Mouse (Mus musculus): ENCODE data around the gene Ccdc152. TPM values are rescaled to one million over a fixed set of nuclear protein-coding genes. Genes with fewer than 3 reads are reported as not detected.

The Ccdc152 gene
- total RNA-seq (2017) = 1.4 to 10.9 TPM (median 3.4 TPM) in 3 replicates

GRCm38 (mm10) chr15:3303426-3303825 is at the start of gene Ccdc152:
Gene Ccdc152 (minus strand): TSS chr15:3303526.
- ATAC-seq (replicated peaks; ENCODE audit: insufficient number of reproducible peaks, low FRiP score, low TSS enrichment, poor library complexity, severe bottlenecking) = no peak

DNA sequence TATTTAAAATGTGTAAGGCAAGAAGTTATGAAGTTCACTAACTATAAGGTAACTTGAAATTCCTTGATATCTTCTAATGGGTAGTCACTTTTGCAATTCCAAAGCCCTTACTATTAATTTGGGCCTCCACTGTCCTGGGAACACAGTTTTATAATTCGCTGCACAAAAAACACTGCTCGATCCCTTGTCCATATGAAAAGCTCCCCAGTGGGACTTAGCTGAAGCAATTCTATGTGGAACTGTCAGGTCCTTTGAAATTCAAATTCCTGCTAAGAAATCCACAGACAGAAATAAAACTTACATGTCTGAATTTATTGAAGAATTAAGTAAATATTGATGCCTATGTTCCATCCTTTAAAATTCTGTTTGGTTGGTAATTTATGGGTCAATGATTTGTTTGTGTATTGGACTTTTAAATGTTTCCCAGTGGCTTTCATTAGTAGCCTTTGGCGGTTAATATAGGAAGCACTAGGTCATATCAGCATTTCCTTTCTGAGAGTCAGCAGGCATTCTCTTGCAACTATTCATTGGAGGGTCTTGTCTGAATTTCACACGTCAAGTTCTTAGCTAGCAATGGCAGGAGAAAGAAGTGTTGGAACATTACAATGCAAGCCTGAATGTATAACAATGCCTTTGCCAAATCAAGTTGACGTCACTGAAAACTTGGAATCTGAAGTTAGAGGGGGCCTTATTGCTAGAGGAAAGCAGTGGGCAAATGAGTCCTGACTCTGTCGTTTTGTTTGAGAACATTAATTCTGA is 46.2 kb upstream of the Ccdc152 start:
- ATAC-seq (replicated peaks; ENCODE audit: insufficient number of reproducible peaks, low FRiP score, low TSS enrichment, poor library complexity, severe bottlenecking) = no peak

GRCm38 (mm10) chr15:3346682-3347081 is 43.4 kb upstream of the Ccdc152 start:
- no peak for ATAC-seq (replicated peaks; ENCODE audit: insufficient number of reproducible peaks, low FRiP score, low TSS enrichment, poor library complexity, severe bottlenecking)

DNA sequence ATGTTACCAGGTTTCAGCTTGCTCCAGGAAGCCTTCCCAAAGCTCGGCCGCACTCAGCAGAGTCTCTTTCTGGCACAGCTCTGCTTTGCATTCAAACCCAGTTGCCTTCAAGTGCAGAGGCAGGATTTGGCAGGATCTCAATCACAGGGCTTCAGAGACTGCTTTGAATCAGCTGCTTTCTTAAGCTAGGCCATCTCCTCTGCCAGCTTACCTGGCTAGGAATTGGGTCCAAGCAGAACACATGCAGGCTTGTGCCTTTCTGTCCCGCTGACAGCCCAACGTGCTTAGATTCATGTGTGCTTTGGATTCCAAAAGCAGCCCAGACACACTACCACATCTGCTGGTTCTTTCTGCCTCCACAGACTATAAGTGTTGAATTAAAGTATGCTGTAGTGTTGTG is 41.2 kb upstream of the Ccdc152 start:
- ATAC-seq (replicated peaks; ENCODE audit: insufficient number of reproducible peaks, low FRiP score, low TSS enrichment, poor library complexity, severe bottlenecking) = no peak

- ATAC-seq (replicated peaks; ENCODE audit: insufficient number of reproducible peaks, low FRiP score, low TSS enrichment, poor library complexity, severe bottlenecking) = no peak
These were observed 38.7 kb upstream of the Ccdc152 start for GRCm38 (mm10) chr15:3341806-3342582.

GRCm38 (mm10) chr15:3339847-3340246 is 36.5 kb upstream of the Ccdc152 start:
- no peak for ATAC-seq (replicated peaks; ENCODE audit: insufficient number of reproducible peaks, low FRiP score, low TSS enrichment, poor library complexity, severe bottlenecking)

DNA sequence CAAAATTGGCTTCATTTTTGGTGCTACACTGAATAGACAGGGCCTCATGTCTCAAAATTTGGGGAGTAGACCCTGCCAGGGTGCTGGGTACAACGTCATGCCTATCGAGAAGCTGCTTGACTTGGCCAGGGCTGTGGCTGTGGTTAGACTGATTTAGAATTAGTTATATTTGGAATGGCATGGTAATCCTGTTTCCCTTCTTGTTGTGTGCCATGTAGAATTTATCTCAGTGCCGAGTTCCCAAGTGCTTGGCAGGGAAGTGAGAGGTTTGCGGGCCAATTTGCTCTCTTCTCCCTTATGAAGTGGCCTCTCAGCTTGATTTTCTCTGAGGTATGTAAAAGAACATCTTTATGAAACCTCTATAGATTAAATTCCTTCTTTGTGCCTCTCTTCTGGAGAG is 29.2 kb upstream of the Ccdc152 start:
- ATAC-seq (replicated peaks; ENCODE audit: insufficient number of reproducible peaks, low FRiP score, low TSS enrichment, poor library complexity, severe bottlenecking) = no peak

GRCm38 (mm10) chr15:3331813-3332212 is 28.5 kb upstream of the Ccdc152 start:
- no peak for ATAC-seq (replicated peaks; ENCODE audit: insufficient number of reproducible peaks, low FRiP score, low TSS enrichment, poor library complexity, severe bottlenecking)

GRCm38 (mm10) chr15:3330291-3330690 is 27.0 kb upstream of the Ccdc152 start:
- no peak for ATAC-seq (replicated peaks; ENCODE audit: insufficient number of reproducible peaks, low FRiP score, low TSS enrichment, poor library complexity, severe bottlenecking)

- no peak for ATAC-seq (replicated peaks; ENCODE audit: insufficient number of reproducible peaks, low FRiP score, low TSS enrichment, poor library complexity, severe bottlenecking)
These were observed 19.7 kb upstream of the Ccdc152 start for GRCm38 (mm10) chr15:3323041-3323440.

DNA sequence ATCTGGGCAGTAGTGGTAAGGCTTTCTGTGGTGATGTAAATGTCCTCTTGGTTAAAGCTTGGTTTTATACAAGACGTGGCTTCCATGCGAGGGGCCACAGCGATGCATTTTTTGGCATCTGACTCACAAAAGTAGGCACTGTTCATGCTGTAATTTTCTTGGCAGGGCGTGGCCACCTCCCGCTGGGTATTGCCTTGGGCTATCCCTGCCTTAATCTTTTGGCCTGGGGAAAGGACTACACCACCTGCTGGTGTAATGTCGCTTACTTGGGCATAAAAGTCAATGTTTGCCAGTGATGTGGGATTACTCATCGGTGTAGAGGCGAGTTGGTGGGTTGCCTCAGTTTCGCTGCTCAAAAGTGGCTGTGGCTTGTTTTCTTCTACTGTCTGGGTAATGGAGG is 16.6 kb upstream of the Ccdc152 start:
- ATAC-seq (replicated peaks; ENCODE audit: insufficient number of reproducible peaks, low FRiP score, low TSS enrichment, poor library complexity, severe bottlenecking) = no peak

GRCm38 (mm10) chr15:3316617-3317016 is 13.3 kb upstream of the Ccdc152 start:
- no peak for ATAC-seq (replicated peaks; ENCODE audit: insufficient number of reproducible peaks, low FRiP score, low TSS enrichment, poor library complexity, severe bottlenecking)

- no peak for ATAC-seq (replicated peaks; ENCODE audit: insufficient number of reproducible peaks, low FRiP score, low TSS enrichment, poor library complexity, severe bottlenecking)
These were observed 9.6 kb upstream of the Ccdc152 start for GRCm38 (mm10) chr15:3312937-3313336.

- no peak for ATAC-seq (replicated peaks; ENCODE audit: insufficient number of reproducible peaks, low FRiP score, low TSS enrichment, poor library complexity, severe bottlenecking)
These were observed 6.5 kb upstream of the Ccdc152 start for GRCm38 (mm10) chr15:3309856-3310255.

DNA sequence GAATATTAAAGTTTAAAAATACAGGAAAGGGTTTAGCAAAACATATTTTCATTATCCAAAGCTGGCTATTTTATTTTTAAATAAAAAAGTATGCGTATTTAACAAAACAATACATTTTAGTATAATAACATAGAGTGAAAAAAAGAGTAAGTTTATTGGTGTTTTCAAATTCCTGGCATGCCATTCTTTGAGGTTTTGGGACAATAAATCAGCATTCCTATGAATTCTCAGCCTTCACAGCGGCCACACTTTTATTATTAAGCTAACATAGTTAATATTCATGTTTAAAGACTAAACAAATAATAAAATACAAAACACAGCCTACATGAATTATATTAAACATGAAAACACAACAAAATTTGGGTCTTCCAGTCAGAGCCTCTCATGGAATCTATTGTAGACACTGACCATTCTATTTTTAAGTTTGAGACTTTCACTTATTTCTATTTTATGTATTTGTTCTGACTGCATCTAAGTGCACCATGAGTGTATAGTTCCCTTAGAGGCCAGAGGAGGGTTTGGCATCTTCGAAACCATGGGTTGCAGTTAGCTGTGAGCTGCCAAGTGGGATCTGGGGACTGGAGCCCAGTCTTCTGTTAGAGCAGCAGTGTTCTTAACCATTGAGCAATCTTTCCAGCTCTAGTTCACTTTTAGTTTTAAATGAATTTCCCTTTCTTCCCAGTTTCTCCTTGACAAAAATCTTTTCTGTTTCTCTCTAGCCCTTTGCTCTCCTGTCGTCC is 2.8 kb downstream of the Ccdc152 start:
- ATAC-seq (replicated peaks; ENCODE audit: insufficient number of reproducible peaks, low FRiP score, low TSS enrichment, poor library complexity, severe bottlenecking) = no peak

DNA sequence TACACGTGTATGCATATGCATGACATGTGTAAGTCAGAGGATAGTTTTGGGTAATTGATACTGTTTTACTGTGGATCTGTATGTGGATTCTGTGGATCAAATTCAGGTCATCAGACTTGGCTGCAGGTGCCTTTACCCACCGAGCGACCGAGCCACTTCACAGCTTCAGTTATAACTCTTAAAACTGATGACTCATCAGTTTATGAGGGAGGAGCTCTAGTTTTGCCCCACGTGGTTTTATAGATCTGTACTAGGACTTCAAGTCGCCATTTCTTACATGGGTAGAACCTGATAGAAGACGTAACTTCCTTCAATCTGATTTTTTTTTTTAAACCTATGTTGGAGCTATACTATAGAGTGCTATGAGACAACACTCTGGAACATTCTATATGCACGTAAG is 5.7 kb downstream of the Ccdc152 start:
- no peak for ATAC-seq (replicated peaks; ENCODE audit: insufficient number of reproducible peaks, low FRiP score, low TSS enrichment, poor library complexity, severe bottlenecking)

DNA sequence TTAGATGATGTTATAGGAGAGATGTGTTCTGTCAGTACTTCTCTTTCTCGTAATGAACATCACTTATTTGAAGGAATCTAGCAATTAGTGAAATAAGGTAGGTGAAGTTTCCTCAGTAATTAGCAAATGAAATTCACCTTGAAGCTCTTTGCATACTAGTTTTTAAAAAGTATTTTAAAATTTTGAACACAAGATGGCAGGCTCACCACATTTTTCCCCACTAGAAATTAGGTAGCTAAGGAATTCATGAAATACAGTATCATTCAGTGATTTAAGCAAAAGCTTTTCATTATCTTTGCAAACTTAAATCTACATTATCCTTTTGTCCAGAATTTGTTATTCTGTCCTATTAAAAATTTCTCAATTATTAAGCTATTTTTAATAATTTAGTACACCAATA is 7.3 kb downstream of the Ccdc152 start:
- no peak for ATAC-seq (replicated peaks; ENCODE audit: insufficient number of reproducible peaks, low FRiP score, low TSS enrichment, poor library complexity, severe bottlenecking)

DNA sequence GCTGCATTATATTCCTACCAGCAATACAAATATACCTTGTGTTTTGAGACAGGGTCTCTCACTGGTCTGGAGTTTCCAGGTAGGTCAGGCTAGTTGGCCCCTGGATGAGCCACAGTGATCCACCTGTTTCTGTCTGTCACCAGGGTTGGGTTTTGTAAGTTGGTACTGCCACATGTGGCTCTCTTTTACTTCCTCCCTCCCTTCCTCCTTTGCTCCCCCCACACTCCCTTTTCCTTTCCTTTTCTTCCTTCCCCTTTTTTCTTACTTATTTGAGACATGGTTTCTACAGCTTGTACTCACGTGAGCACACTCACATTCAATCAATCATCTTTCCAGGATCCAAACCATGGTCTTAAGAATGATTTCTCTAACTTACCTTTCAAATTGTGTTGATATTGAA is 9.8 kb downstream of the Ccdc152 start:
- no peak for ATAC-seq (replicated peaks; ENCODE audit: insufficient number of reproducible peaks, low FRiP score, low TSS enrichment, poor library complexity, severe bottlenecking)

DNA sequence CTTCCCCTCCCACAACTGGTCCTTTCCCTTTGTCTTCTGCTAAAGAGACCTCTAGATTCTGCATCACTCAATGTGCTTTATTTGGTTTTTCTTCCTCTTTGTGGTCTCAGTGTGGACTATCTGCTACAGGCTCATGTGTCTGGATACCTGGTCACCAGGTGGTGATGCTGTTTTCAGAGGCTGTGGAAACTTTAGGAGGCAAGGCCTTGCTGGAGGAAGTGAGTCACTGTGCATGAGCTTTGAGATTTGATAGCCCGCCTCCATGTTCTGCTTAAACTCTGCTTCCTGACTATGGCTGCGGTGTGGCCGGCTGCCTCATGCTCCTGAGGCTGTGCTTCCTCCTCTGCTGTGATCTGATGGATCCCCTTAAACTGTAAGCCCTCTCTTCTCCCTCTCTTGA is 12.9 kb downstream of the Ccdc152 start:
- no peak for ATAC-seq (replicated peaks; ENCODE audit: insufficient number of reproducible peaks, low FRiP score, low TSS enrichment, poor library complexity, severe bottlenecking)

DNA sequence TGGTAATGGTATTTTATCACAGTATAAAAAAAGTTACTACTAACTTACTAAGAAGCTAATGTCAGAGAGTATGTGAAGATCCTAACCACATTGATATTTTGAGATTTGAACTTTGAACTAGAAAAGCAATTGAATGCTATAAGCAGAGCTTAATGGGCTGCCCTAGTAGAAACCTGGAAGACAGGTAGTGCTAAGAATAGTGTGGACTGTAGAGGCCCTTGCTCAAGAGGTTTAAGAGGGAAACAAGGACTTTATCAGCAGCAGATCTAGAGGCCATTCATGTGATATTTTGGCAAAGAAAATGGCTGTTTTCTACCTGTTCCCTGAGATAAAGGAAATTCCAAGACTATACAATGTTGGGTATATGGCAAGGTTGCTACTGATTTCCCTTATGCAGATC is 17.3 kb downstream of the Ccdc152 start:
- no peak for ATAC-seq (replicated peaks; ENCODE audit: insufficient number of reproducible peaks, low FRiP score, low TSS enrichment, poor library complexity, severe bottlenecking)
